Mouse (Mus musculus) testis, postnatal 10 days (tissue): ENCODE data around the gene Atp6v1fnb.
A peak's percentile ranks its signal among the peaks of the same experiment; 100 is the strongest.

ENCODE experiments used
- DNase-seq: peaks from one replicate; pipeline ENCODE4 v3.0.0; 2021; ENCODE audit warnings: low spot score

The Atp6v1fnb gene

GRCm38 (mm10) chr6:29471137-29471536, at the start of gene Atp6v1fnb:
Atp6v1fnb (plus strand) TSS chr6:29471437.
- no peak for DNase-seq

DNA sequence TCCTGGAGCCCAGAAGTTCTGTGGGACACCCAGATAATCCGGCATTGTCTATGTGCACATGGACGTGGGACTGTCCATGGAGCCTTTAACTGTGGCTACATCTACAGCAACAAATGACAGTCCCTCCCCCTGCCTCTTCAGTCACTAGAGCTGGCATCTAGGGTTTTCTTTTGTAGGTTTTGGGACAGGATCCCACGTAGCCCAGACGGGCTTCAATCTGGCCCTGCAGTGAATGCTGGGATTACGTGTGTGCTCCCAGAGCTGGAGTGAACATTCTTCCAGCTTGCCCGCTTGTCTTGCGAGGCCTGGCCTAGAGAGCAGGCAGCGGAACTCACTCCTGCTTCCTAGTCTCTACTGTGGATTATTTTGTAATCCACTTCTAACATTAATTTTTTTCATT, 46.1 kb upstream of the Atp6v1fnb start:
- no peak for DNase-seq

DNA sequence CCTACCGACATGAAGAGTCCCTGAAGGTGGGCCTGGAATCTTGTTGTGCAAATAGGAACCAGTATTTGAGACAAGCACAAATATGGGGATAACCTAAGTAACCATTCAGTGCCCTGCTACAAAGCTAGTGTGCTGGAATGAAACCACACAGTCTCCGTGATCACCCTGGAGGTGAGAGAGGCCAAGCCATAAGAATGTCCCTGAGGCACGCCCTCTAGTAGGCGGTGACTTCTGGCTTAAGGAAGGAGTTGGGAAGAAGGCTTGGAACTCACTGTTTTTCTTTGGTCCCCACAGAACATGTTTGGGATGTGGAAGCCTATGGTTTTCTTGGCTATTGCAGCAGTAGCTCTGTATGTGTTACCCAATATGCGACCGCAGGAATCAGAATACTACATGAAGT, 44.9 kb upstream of the Atp6v1fnb start:
- DNase-seq, result no peak

GRCm38 (mm10) chr6:29428171-29428570, 43.1 kb upstream of the Atp6v1fnb start:
- DNase-seq, result no peak

GRCm38 (mm10) chr6:29430681-29431420, 40.4 kb upstream of the Atp6v1fnb start:
- no peak for DNase-seq

DNA sequence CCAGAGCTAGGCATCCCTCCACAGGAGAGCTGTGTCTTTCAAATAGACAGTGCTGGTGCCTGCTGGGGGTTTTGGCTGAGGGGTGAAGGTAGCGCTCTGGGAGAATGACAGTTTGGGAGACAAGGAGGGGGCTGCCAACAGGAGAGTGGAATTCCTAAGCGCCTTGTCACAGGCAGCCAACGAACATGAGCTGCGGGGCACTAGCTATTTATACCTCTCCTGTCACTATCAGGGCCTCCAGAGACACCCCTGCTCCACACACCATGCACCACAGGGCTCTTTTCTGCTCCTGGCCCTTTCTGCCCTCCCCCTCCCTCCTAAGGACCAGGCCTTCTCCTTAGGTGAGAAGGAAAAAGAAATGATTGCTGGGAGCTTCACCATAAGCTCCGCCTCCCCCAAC, 39.8 kb upstream of the Atp6v1fnb start:
- no peak for DNase-seq

GRCm38 (mm10) chr6:29432156-29432555, 39.1 kb upstream of the Atp6v1fnb start:
- no peak for DNase-seq

GRCm38 (mm10) chr6:29432676-29433037, 38.6 kb upstream of the Atp6v1fnb start:
- no peak for DNase-seq

DNA sequence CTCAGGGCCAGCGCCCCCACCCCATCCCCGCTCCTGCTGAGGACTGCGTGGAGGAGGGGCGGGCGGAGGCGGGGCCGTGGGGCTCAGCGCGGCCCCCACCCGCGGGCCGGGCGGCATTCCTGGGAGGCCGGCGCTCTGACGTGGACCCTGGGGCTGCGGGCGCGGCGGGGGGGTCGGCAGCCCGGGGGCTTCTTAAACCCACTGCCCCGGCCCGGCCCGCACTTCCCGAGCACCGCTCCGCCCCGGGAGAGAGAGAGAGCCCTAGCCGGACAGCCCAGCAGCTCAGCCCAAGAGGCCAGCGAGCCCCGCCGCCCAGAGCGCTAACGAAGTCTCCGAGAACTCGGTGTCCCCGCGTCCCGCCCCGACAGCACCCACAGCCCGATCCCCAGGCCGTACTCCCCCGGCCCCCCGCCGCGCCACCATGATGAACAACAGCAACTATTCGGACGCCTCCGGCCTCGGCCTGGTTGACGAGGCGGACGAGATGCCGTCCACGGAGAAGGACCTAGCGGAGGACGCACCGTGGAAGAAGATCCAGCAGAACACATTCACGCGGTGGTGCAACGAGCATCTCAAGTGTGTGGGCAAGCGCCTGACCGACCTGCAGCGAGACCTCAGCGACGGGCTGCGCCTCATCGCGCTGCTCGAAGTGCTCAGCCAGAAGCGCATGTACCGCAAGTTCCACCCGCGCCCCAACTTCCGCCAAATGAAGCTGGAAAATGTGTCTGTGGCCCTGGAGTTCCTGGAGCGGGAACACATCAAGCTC, 38.0 kb upstream of the Atp6v1fnb start, which contains the start of gene Flnc:
Flnc (plus strand) TSS at position 219 of the 766 bp plus-strand sequence.
- DNase-seq, result peak; percentile 72

- no peak for DNase-seq
These were observed 37.1 kb upstream of the Atp6v1fnb start for GRCm38 (mm10) chr6:29433804-29434795.

GRCm38 (mm10) chr6:29434911-29435691, 36.1 kb upstream of the Atp6v1fnb start:
- peak; percentile 80 for DNase-seq

DNA sequence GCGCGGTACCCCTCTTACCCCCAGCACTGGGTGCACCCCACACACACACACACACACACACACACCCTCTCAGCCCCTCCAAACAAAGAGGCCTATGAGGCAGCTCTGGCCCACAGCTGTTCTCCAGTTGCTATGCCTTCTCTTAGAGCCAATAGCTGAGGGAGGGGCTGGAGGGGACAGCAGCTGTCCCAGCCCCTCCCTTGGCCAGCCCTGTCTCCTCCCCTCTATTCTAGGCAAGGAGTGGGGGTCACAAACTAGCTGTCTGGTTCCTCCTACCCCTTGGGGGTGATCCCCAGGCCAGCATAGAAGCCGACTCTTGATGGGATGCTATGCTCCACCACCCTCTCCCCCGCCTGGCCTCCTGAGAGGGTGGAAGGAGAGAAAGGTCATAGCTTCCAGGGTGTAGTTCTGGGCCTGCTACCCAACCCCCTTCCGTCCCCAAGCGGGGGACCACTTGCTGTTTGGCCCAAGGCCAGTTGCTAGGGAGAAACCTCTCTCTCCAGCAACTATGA, 35.2 kb upstream of the Atp6v1fnb start:
- peak; percentile 68 for DNase-seq

GRCm38 (mm10) chr6:29436461-29436934, 34.7 kb upstream of the Atp6v1fnb start:
- DNase-seq, result no peak

DNA sequence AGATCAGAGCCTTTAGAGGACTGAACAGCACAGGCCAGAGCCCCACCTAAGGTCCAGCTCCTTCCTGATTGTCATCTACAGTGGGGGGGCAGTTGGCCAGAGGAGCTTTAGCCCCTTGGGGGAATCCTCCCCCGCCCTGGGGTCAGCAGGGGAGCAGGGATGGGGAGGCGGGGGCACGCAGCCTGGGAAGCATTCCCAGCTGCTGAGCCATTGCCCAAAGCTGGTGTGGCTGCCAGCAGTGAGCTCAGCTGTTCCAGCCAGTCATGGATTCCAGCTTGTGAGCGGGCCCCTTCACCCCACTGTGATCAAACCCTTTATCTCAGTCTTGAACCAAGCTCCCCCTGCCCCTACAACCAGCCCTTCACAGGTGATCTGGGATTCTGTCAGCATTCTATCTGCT, 32.0 kb upstream of the Atp6v1fnb start:
- DNase-seq, result no peak

- no peak for DNase-seq
These were observed 31.4 kb upstream of the Atp6v1fnb start for GRCm38 (mm10) chr6:29439789-29440188.

DNA sequence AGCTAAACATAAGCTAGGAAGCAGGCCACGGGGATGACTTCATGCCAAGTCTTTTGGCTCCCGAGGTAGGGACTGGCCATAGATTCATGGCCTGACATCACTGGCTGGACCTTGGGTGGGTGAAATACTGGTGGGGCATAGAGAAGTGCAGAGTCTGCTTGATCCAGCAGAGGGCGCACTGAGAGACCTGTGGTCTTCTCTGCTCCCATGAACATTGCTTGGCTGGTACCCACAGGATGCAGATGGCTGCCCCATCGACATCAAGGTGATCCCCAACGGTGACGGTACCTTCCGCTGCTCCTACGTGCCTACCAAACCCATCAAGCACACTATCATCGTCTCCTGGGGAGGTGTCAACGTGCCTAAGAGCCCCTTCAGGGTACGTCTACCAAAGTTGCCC, 26.5 kb upstream of the Atp6v1fnb start:
- DNase-seq, result peak; percentile 77

DNA sequence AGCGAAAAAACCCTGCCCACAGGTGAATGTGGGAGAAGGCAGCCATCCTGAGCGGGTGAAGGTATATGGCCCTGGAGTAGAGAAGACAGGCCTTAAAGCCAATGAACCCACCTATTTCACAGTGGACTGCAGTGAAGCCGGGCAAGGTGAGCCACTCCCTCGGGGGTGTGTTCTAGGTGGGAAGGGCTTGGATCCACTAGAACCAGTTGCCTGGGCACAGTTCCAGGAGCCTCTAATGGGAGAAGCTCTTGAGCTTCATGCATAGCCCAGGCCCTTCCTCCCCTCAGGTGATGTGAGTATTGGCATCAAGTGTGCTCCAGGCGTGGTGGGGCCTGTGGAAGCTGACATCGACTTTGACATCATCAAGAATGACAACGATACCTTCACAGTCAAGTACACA, 25.9 kb upstream of the Atp6v1fnb start:
- no peak for DNase-seq

GRCm38 (mm10) chr6:29449858-29450257, 21.4 kb upstream of the Atp6v1fnb start:
- DNase-seq, result no peak

DNA sequence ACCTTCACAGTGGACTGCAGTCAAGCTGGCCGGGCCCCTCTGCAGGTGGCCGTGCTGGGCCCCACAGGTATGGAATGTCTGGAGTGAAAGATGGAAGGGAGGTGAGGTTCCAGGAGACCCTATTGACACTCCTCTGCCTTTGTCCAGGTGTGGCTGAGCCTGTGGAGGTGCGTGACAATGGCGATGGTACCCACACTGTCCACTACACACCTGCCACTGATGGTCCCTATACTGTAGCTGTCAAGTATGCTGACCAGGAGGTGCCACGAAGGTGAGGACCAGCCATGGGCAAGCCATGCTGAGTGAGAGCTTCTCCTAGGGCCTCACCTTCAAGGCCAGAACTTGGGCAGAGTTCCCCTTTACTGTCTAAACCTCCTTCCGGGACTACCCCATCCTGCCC, 20.6 kb upstream of the Atp6v1fnb start:
- DNase-seq, result no peak

GRCm38 (mm10) chr6:29461502-29461901, 9.7 kb upstream of the Atp6v1fnb start:
- no peak for DNase-seq

DNA sequence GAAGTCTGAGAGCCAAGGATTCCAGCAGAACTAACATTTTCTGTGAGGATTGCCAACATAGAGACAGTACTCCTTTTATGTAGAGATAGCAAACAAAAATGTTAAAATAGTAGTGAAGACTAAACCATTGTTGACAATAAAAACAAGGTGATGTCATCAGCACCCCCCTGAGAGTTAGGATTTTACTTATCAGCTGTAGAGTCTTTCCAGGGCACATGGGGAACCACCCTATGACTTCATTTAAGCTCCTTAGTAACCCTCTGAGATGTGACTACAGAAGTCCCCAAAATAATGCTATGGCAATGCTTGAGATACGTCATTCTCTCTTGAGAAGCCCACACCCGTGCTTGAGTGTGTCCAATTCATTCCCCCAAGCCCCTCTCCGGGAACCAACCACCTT, 7.8 kb upstream of the Atp6v1fnb start:
- no peak for DNase-seq
